Mouse (Mus musculus): ENCODE measurements around the gene Eid2. TPM values are rescaled to one million over a fixed set of nuclear protein-coding genes. Genes with fewer than 3 reads are reported as not detected.
"Not testable (repeated sequence)": the region's sequence is repeated elsewhere in the genome, so short reads cannot be mapped to it uniquely, and the experiment has no call there.

Eid2 gene
- 4.5 and 7.2 TPM in 2 replicates for polyA plus RNA-seq (2015; fragmentation: Nextera tagmentation; extraction: Ambion mirVana)

DNA sequence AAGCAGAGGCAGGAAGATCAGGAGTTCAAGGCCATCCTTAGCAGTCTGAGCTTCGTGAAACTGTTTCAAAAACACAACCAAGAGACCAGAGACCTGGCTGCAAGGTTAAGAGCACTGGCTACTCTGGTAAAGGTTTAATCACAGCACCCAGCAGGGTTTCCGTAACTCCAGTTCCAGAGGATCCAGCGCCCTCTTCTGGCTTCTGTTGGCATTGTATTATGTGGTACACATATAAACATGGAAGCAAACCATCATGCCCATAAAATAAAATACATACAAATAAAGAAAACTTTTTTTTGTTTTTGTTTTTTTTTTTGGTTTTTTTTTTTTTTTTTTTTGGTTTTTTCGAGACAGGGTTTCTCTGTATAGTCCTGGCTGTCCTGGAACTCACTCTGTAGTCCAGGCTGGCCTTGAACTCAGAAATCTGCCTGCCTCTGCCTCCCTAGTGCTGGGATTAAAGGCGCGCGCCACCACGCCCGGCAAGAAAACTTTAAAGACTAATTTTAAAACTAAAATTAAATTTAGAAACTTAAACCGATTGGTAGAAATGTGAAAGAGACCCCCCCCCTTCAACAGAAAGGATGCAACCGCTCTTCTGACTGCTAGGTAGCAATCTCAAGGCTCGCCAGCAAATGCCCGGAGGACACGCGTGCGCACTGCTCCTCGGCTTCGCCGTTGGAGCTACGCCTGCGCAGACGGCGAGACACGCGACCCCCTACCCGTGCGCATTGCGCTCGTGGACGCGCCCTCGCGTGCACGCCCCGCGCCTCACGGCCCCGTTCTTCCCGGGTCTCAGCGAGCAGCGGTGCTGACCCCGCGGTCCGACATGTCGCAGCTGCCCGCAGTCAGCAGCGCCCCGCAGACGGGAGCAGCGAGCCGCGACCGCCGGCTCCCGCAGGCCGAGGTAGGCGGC lies at the start of gene Eid2:
Gene Eid2 (plus strand): TSS at position 753 of the 913 bp plus-strand sequence.
- peak within 1 kb of the TSS; percentile 88 for H3K27ac ChIP-seq
- ATAC-seq: peak; percentile 91
- WGBS: 6% methylated on average over 57 of the region's 57 CpGs
- peak within 1 kb of the TSS; percentile 98 for H3K9ac ChIP-seq
- no peaks in the 10 kb centered on the region for H3K9me3 ChIP-seq
- H3K27me3 ChIP-seq (replicated peaks): no peaks in the 10 kb centered on the region
- no peaks in the 10 kb centered on the region for H3K4me1 ChIP-seq (replicated peaks)
- H3K36me3 ChIP-seq: peaks cover 4% of the 10 kb centered on the region; the same call in 1 of the 2 replicates
- H3K4me2 ChIP-seq (replicated peaks): peak within 1 kb of the TSS; percentile 83
- peak within 1 kb of the TSS; percentile 88 for H3K4me3 ChIP-seq (replicated peaks)

DNA sequence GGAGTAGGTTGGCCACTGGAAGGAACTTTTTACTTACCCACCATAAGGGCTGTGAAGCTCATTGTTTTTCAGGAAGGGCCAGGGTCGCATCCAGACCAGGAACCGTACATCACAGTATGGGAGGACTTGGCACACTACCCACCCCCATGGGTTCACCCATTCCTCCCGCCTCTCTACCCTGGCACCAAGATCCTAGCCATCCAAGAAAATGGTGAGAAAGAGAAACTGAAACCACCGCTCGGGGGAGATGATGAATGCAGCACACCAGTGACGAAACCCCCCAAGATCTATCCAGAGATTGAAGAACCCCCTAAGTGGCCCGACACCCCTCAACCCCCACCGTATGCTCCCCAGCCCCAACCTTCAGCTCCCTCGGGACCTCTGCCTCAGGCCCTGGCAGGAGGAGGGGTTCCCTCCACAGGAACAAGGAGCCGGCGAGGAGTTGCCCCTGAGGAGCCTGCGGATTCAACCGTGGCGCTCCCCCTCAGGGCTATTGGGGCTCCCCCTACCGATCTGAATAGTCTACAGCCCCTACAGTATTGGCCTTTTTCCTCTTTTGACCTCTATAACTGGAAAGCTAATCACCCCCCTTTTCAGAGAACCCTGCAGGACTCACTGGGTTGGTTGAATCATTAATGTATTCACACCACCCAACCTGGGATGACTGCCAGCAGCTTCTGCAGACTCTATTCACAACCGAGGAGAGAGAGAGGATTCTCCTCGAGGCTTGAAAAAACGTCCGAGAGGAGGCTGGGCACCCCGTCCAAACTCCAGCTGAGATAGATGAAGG lies 48.5 kb upstream of the Eid2 start:
- not testable (repeated sequence) for H3K4me1 ChIP-seq (replicated peaks); H3K27me3 ChIP-seq (replicated peaks); H3K4me2 ChIP-seq (replicated peaks); H3K4me3 ChIP-seq (replicated peaks); H3K36me3 ChIP-seq; ATAC-seq; H3K9me3 ChIP-seq; H3K9ac ChIP-seq; H3K27ac ChIP-seq
- WGBS: 87% methylated on average over 20 of the region's 20 CpGs

DNA sequence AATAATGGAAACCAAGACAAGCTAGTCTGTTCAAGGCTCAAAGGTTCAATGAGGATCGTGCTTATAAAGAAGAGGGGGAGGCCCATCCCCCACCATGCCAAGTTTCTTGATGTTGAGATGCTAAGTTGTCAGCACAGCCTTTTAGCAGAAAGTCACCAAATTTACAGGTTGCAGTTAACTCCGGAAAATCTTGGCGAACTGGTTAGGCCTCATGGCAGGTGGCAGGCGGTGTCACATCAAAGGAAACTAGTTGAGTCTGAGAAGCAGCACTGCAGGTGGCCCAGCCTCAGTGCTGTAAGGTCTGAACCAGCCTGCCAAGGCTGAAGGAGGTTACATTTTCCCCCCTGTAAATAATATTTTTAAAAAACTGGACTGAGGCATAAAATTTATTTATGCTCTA lies 40.8 kb upstream of the Eid2 start:
- H3K9me3 ChIP-seq; H3K4me1 ChIP-seq (replicated peaks); H3K27ac ChIP-seq; H3K27me3 ChIP-seq (replicated peaks); H3K9ac ChIP-seq; H3K36me3 ChIP-seq; ATAC-seq; H3K4me2 ChIP-seq (replicated peaks); H3K4me3 ChIP-seq (replicated peaks): not testable (repeated sequence)
- 82% methylated on average over 4 of the region's 4 CpGs for whole genome bisulfite sequencing

DNA sequence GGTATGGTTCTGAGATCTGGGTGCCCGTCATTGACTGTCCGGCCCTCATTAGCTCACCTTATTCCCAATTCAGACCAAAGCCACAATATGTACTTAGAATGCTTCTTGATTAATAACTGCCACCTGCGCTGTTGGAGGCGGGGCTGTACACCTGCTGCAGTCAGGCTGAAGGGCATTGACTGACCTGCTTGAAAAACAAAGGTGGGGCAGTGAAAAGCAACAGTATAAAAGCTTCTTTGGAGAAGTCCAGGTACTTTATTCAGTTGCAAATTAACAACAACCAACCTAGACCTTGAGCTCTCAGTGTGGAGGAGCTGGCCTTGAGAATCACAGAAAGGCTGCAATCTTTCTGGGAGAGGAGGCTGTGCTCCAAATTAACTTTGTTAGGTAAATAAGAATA lies 40.3 kb upstream of the Eid2 start:
- not testable (repeated sequence) for H3K9ac ChIP-seq; H3K4me2 ChIP-seq (replicated peaks); H3K9me3 ChIP-seq; H3K27me3 ChIP-seq (replicated peaks); H3K36me3 ChIP-seq; H3K27ac ChIP-seq; ATAC-seq; H3K4me3 ChIP-seq (replicated peaks); H3K4me1 ChIP-seq (replicated peaks)
- WGBS: 90% methylated on average over 4 of the region's 4 CpGs

DNA sequence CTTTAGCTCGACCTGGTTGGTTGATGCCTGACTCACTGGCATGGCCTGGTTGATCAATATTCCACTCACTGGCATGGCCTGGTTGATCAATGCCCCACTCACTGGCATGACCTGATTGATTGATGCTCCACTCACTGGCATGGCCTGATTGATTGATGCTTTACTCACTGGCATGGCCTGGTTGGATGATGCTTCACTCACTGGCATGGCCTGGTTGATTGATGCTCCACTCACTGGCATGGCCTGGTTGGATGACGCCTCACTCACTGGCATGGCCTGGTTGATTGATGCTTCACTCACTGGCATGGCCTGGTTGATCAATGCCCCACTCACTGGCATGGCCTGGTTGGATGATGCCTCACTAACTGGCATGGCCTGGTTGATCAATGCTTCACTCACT lies 23.7 kb upstream of the Eid2 start:
- H3K36me3 ChIP-seq; H3K27me3 ChIP-seq (replicated peaks); H3K9me3 ChIP-seq; H3K4me3 ChIP-seq (replicated peaks); H3K4me2 ChIP-seq (replicated peaks); ATAC-seq; H3K27ac ChIP-seq; H3K4me1 ChIP-seq (replicated peaks); H3K9ac ChIP-seq: not testable (repeated sequence)
- WGBS: 64% methylated on average over 2 of the region's 2 CpGs

DNA sequence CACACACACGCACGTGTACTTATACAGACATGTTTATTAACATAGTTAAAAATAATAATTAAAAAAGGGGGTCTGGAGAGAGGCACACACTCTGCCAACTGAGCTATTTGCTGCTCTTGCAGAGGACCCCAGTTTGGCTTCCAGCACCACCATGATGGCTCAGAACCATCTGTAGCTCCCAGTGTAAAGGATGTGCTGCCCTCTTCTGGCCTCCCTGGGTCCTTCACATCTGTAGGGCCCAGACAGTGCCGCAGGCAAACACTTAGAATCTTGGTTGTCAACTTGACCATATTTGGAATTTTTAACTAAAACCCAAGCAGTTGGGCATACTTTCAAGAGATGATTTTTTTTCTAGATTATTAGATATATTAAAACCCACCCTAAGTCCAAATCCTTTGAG lies 18.7 kb upstream of the Eid2 start:
- 88% methylated on average over 3 of the region's 3 CpGs for WGBS
- H3K4me2 ChIP-seq (replicated peaks): no peak overlapping the region
- H3K36me3 ChIP-seq: no peaks in the 10 kb centered on the region
- H3K27ac ChIP-seq: no peak overlapping the region
- H3K9me3 ChIP-seq: no peaks in the 10 kb centered on the region
- H3K4me3 ChIP-seq (replicated peaks): no peak overlapping the region
- no peak for ATAC-seq
- no peaks in the 10 kb centered on the region for H3K27me3 ChIP-seq (replicated peaks)
- no peak overlapping the region for H3K9ac ChIP-seq
- H3K4me1 ChIP-seq (replicated peaks): no peaks in the 10 kb centered on the region

DNA sequence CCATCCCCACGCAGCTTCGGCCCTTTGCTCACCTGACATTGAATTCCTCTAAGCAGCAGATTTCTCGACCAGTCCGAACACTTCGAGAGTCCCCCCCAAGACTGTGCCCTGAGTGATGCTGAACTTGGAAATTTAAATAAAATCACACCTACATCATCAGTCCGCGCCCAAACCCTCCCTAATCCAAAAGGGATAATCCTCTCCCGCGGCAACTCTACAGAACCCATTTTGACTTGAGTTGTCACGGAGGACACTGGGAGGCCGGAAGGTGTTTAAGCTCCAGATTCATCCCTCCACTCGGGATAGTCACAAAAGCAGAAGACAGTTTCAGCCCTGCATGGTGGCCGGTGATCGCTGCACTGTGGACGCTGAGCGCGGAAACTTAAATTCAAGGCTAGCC lies 15.7 kb upstream of the Eid2 start:
- H3K4me3 ChIP-seq (replicated peaks): no peak overlapping the region
- H3K9ac ChIP-seq: no peak overlapping the region
- H3K36me3 ChIP-seq: no peaks in the 10 kb centered on the region
- H3K27me3 ChIP-seq (replicated peaks): no peaks in the 10 kb centered on the region
- no peak overlapping the region for H3K4me2 ChIP-seq (replicated peaks)
- H3K27ac ChIP-seq: no peak overlapping the region
- H3K9me3 ChIP-seq: no peaks in the 10 kb centered on the region
- H3K4me1 ChIP-seq (replicated peaks): no peaks in the 10 kb centered on the region
- WGBS: 83% methylated on average over 17 of the region's 17 CpGs
- no peak for ATAC-seq

DNA sequence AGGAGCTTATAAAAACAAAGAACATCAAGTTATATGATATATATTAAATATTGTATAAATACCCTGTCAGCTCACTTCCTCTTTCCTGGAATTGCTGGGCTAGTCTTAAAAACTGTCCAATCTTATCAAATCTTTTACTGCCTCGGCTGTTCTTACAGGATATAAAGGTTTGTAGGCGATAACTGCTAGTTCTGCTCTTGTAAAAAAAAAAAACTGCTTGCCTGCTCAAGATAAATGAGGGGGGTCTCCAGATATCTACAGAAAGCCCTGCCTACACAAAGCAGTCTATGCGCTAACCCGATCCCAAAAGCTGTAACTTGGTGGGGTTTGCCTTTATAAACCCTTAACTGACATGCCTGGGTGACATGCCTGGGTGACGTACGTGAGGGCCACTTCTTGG lies 13.1 kb upstream of the Eid2 start:
- no peak for ATAC-seq
- Histone ChIP-seq H3K9ac (no peak overlapping the region), H3K36me3 (no peaks in the 10 kb centered on the region), H3K27me3 (replicated peaks) (no peaks in the 10 kb centered on the region), H3K27ac (no peak overlapping the region), H3K4me3 (replicated peaks) (no peak overlapping the region), H3K4me1 (replicated peaks) (no peaks in the 10 kb centered on the region), H3K4me2 (replicated peaks) (no peak overlapping the region), H3K9me3 (no peaks in the 10 kb centered on the region)
- 78% methylated on average over 6 of the region's 6 CpGs for whole genome bisulfite sequencing

DNA sequence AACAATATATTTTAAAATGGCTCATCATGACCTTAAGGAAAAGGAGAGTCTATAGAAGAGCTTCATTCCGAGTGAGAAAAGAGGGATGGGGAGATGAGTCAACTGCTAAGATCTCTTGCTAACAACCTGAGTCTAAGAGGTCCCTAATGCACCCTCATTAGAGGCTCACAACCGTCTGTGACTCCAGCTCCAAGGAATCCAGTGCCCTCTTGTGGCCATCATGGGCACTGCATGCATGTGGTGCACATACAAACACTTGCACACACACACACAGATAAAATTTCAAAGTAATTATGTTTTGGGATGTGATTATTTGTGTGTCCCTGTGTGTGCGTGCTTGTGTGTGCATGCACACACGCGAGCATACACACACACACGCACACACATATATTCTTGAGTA lies 12.2 kb upstream of the Eid2 start:
- H3K9ac ChIP-seq: no peak overlapping the region
- no peaks in the 10 kb centered on the region for H3K9me3 ChIP-seq
- H3K36me3 ChIP-seq: no peaks in the 10 kb centered on the region
- no peak overlapping the region for H3K4me3 ChIP-seq (replicated peaks)
- WGBS: 74% methylated on average over 6 of the region's 6 CpGs
- H3K4me2 ChIP-seq (replicated peaks): no peak overlapping the region
- no peaks in the 10 kb centered on the region for H3K4me1 ChIP-seq (replicated peaks)
- H3K27me3 ChIP-seq (replicated peaks): no peaks in the 10 kb centered on the region
- ATAC-seq: no peak
- no peak overlapping the region for H3K27ac ChIP-seq

DNA sequence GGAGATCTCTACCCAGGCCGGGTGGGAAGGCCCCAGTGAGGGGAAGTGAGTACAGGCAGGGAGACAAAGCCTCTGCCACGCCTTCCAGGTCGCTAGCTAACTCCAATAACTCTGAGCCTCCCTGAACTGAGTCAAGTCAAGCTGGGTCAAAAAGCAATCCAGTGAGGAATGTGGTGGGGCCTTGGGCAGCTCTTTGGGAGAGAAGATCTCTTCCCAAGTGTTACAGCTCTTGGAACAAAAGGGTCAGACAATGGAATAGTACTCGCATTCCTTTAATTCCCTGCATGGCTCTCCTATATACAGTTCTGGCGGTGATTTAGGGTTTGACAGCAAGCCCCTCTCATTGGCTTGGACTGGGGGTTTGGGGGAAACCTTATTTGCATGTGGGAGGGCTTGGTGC lies 4.8 kb upstream of the Eid2 start:
- Histone ChIP-seq H3K27me3 (replicated peaks) (no peaks in the 10 kb centered on the region), H3K36me3 (no peaks in the 10 kb centered on the region), H3K9me3 (no peaks in the 10 kb centered on the region), H3K9ac (no peak overlapping the region), H3K4me3 (replicated peaks) (no peak overlapping the region), H3K4me1 (replicated peaks) (no peaks in the 10 kb centered on the region), H3K4me2 (replicated peaks) (no peak overlapping the region), H3K27ac (no peak overlapping the region)
- ATAC-seq: no peak
- 49% methylated on average over 5 of the region's 5 CpGs for WGBS

DNA sequence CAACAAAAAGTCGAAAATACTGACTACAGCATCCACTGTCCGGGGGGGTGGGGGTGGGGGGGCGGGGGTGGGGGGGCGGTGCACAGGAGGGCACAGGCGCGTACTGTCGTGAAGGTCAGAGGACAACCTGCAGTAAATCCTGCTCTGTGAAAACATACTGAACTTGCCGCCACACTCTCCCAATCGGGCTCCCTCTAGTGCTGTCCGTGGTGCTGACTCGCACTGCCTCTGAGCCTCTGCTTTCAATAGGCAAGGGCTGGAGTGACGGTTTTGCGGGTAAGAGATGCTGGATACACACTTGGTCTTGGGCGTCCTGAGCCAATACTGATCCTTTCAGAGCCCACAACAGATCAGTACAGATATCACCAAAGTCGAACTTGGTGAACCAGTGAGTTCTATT lies 3.9 kb upstream of the Eid2 start:
- no peaks in the 10 kb centered on the region for H3K27me3 ChIP-seq (replicated peaks)
- no peaks in the 10 kb centered on the region for H3K36me3 ChIP-seq
- no peak overlapping the region for H3K9ac ChIP-seq
- H3K4me2 ChIP-seq (replicated peaks): no peak overlapping the region
- H3K4me1 ChIP-seq (replicated peaks): no peaks in the 10 kb centered on the region
- H3K4me3 ChIP-seq (replicated peaks): no peak overlapping the region
- WGBS: 5% methylated on average over 15 of the region's 15 CpGs
- 0 out of 2 replicates have a peak, but pooled peaks have one; percentile 31 for ATAC-seq
- H3K27ac ChIP-seq: no peak overlapping the region
- no peaks in the 10 kb centered on the region for H3K9me3 ChIP-seq

DNA sequence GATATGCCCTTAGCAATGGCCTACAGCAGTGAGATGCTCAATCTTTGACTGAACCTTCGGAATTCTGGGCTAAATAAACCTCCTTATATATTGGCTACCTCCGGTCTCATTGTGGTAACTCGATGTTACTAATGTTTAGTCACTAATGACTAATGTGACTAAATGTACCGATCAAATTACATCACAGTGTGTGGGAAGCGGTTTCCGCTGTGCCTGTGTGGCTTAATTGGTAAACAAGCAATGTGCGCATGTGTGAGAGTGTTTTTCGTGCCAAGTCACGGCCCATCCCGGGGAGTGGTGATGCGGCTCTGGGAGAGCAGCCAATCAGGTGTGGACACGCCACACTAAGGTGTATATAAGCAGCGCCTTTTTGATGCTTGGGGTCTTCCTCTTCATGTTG lies 2.3 kb upstream of the Eid2 start:
- WGBS: 87% methylated on average over 13 of the region's 13 CpGs
- Histone ChIP-seq H3K9ac (no peak overlapping the region), H3K4me1 (replicated peaks) (no peaks in the 10 kb centered on the region), H3K27me3 (replicated peaks) (no peaks in the 10 kb centered on the region), H3K4me3 (replicated peaks) (no peak overlapping the region), H3K27ac (no peak overlapping the region), H3K4me2 (replicated peaks) (no peak overlapping the region), H3K9me3 (no peaks in the 10 kb centered on the region), H3K36me3 (peaks cover 4% of the 10 kb centered on the region; the same call in 1 of the 2 replicates)
- ATAC-seq: no peak
